Mouse (Mus musculus) Muller cell, postnatal 12 days (primary cell): ENCODE results near the gene Msantd2.

ENCODE experiments used
- DNase-seq: peaks from one replicate; pipeline ENCODE4 v3.0.0-alpha.2; 2015; ENCODE audit errors: inconsistent ontology term

The Msantd2 gene

DNA sequence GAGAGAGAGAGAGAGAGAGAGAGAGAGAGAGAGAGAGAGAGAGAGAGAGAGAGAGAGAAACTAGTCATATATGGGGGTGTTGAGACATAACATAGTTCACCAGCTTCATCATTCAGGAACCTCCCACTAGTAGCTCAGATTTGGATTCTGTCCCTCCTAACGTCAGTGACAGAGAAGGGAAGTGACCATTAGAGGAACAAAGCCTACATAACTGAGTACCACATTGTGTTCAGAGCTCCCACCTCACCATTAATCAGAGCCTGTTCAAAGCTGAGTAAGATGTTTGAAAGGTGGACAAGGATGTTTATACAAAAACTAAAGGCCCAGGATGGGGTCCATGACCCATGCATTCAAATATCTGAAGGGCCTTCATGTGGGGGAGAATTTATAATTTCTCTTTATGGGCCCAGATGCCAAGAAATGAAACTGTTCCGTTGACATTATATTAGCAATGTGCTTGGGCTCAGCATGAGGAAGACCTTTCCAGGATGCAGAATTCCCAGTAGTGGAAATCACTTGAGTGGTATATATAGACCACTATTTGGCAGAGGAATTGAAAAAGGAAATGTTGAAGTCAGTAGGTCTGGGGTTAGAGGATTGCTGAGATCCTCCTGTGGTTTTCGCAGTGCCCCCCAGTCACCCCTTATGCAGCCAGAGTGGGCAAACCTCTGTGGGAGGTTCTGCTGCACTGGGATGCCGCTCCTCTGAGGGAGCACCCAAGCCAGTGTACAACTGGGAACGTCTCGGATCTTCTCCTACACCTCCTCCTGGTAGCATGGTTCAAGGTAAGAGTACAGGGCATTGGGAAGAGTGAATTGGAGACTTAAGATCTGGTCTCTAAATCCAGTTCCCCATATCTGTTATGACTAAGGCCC, 51.8 kb downstream of the Msantd2 start:
- DNase-seq = no peak

GRCm38 (mm10) chr9:37541851-37542642, 52.9 kb downstream of the Msantd2 start:
- no peak for DNase-seq

- DNase-seq = no peak
These were observed 54.8 kb downstream of the Msantd2 start for GRCm38 (mm10) chr9:37543869-37544440.

DNA sequence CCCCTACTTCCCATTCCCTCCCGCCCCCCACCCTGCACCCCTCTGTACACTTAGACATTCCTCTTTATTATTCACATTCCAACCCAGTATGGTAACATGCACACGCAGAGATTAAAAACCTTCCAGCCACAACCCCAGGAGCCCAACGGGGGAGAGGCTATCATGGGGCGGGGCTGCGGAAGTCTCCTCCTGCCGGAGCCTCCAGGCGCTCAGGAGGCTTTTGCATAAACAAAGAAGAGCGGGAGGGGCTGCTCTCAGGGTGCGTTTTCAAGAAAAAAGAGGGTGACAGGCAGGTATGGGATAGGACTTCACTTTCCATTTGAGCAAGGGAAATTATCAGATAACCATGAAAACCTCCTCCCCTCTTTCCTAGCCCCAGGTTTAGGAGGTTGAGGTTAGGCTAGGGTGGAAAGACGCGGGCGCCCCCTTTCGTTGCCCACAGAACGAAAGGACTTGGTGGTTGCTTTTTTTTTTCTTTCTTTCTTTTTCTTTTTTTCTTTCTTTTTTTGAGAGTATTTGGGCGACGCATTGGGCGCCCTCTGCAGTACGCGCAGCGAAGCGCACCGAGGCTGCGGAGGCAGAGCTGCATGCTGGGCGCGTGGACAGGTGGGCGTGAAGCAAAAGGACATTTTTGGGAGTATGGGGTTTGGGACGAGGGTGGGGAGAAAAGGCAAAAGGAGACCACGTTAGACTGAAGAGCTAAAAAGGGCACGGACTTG, 55.5 kb downstream of the Msantd2 start:
- peak; percentile 71 for DNase-seq

DNA sequence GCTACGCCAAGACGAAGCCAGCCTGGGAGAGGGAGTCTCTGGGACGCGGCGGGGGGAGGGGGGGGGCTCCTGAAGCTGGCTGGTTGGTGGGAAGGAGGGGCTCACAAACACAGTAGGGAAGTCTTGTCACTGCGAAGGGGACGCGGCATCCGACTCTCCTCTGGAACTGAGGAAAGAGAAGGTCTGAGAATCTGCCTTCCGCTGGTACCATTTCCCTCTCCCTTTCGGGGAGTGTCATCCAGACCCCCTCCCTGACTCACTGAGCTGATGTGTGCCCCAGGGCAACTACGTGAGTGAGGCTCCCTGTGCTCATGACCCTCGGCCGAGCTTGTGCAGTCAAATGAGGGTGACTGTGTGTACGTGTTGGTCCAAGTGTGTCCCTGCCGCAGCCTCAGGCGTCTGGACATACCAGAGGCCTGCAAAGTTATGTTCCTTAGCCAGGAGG, 56.1 kb downstream of the Msantd2 start:
- no peak for DNase-seq

- no peak for DNase-seq
These were observed 56.8 kb downstream of the Msantd2 start for GRCm38 (mm10) chr9:37545847-37546452.

DNA sequence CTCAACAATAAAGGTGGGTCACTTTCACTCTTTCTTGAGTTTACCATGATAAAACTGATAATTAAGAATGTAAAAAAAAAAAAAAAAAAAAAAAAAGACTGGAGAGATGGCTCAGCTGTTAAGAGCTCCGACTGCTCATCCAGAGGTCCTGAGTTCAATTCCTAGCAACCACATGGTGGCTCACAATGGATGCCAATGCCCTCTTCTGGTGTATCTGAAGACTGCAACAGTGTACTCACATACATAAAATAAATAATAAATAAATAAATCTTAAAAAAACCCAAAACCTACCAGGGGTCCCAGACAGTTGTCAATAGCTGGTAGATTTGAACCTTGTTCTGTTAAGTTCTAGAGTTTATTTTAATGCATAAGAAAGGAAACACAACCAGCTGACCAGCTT, 57.8 kb downstream of the Msantd2 start:
- DNase-seq = no peak

DNA sequence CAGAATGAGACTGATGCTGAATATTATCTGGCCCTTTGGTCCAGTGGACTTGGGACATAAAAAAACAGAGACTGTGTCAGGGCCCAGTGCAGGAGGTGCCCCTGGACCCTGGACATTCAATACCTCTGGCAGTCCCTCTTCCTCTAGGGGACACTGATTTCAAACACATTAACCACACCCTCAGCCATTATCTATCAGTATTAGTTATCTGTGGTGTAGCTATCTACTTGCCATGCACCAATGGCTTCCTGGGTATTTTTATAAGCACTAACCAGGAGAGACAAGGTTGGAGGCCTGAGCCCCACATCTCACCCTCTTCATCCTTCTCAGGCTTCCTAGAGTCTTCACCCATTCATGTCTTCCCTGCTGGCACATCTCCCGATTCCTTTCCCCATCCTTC, 61.3 kb downstream of the Msantd2 start:
- DNase-seq = no peak

GRCm38 (mm10) chr9:37551751-37552531, 62.8 kb downstream of the Msantd2 start:
- no peak for DNase-seq

GRCm38 (mm10) chr9:37552536-37553293, 63.6 kb downstream of the Msantd2 start, which contains the start of gene Nrgn:
Nrgn (minus strand) TSS chr9:37552904.
- peak; percentile 86 for DNase-seq

GRCm38 (mm10) chr9:37554279-37554678, 65.2 kb downstream of the Msantd2 start:
- DNase-seq = no peak

DNA sequence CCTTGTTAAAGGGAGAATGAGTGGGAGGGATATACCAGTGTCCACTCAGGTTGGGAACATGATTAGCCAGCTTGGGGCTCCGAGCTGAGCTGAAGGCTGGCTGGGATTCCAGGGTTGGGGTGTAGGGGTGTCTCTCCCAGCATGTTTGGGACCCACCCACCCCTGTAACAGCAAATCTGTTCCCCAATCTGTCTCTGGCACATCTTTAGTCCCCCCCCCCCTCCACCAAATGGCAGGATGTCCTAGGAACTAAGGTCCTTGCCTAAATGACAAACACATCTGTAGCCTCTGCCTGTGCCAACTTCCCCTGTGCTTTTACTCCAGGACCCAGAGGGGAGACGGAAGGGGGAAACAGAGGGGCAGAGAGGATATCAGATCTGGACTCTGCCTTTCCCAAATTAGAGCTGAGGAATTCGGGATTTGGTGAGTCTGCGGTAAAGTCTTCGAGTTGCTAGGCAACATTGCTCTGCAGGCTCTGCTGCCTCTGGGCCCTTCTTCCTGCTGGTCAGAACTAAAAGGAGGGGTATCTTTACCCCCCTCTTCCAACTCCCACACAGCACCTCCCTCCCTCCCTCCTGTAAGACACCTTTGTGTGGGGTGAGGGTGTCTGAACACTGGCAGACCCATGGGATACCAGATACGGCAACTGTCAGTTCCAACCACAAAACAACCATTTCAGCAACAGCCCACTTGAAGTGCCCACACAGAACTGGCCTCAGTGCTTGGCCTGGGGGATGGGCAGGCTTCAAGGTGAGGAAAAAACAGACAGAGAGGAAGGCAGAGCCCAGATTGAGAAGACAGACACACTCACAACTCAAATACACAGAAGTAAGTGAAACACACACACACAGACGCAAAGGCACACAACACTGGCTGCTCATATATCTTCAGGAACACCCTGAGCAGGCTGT, 66.0 kb downstream of the Msantd2 start, which contains the start of gene Siae:
Gene Siae (plus strand): TSS at position 861 of the 911 bp plus-strand sequence.
- no peak for DNase-seq

DNA sequence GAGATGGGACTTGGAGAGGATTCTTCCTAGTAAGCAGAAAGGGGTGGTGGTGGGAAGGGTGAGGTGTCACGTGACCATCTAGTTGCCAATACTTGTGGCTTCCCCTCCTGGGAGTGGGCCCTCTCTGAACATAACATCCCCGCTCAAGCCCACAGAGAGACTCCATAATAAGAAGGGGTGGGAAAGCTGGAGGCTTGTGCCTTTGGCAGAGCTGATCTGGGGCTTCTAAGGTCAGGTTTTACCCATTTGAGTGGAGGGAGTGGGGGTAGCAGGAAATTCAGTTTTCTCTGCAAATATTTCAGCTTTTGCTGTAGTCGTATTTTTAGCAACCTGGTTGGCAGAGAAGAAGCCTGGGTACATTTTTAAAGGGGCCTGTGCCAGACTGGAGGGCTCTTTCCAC, 67.2 kb downstream of the Msantd2 start:
- no peak for DNase-seq

DNA sequence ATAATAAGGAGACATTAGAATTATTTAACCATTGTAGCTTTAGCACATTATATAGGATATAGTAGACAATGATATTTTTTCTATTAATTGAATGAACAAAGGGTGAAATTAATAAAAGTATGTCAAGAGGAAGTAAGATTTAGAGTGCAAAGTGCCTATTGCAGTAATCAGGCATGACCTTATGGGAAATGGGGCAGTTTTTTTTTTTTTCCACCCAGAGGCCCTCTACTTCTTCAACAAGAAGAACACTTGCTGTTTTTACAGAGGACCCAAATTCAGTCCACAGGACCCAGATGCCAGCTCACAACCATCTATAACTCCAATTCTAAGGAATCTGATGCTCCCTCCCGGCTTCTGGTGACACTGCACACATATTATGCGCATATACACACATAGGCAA, 71.5 kb downstream of the Msantd2 start:
- no peak for DNase-seq

- no peak for DNase-seq
These were observed 74.7 kb downstream of the Msantd2 start for GRCm38 (mm10) chr9:37563805-37564204.

DNA sequence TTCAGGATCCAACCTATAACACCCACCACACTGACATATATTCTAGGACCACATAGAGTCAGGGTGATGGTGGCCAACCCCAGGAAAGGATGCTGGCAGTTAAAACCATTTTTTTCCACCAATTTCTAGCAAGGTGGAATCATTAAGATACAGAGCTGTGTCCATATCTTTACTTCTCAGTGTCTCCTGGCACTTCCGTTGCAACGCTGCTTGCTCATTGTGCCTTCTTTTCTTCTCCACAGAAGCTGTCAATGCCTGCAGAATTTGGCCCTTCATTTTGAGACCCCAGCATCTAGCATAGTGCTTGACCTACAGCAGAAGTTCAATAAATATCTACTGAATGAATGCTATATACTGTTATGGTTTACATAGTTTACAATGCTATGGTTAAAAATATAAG, 77.9 kb downstream of the Msantd2 start:
- DNase-seq = no peak

- DNase-seq = no peak
These were observed 78.3 kb downstream of the Msantd2 start for GRCm38 (mm10) chr9:37567454-37567853.

GRCm38 (mm10) chr9:37567892-37568604, 78.9 kb downstream of the Msantd2 start:
- DNase-seq = no peak
